Mouse (Mus musculus) ovary, adult 2 months (tissue): ENCODE data around the gene Mras. TPM values are rescaled to one million over a fixed set of nuclear protein-coding genes. Genes with fewer than 3 reads are reported as not detected.

Experiments
- polyA plus RNA-seq: library from polyadenylated mRNA; depleted of rRNA; stranded (reverse); fragments of >200 nt; gene quantifications from 2 replicates; pipeline ENCODE4 v1.2.3, GENCODE M21; 2012; rRNA removed

Gene Mras
- polyA plus RNA-seq, result 58.6 and 76.4 TPM in 2 replicates

DNA sequence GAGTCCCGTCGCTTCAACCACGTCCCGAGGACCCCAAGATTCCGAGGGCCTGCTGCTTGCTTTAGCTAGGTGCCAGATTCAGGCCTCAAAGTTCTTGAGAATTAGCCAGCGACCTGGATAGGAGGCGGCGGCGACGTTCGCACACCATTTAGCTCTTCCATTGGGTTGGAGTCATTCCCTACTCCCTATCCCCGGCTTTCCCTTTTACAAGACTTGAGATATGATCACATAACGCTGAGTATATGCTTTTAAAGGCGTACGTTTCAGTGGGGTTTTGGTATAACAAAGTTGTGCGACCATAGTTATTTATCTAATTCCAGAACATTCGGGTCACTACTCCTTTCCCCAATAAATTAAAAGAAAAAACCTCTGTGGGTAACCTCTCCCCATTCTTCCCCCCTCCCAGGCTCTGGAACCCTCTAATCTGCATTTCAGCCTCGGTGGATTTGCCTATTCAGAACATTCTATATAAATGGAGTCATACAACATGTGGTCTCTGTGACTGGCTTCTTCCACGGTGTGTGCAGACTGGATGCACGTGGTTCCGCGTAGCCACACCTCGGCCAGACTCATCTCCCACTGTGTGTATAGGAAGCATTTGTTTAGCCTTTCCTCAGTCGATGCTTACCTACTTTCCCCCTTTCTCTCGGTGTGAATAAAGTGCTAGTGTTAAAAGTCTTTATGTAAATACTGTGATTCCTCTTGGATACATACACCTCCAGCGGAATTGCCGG is at the start of gene Mras:
Gene Mras, minus strand, starts transcription at position 351 of the 734 bp plus-strand sequence.

GRCm38 (mm10) chr9:99451161-99451560 is 14.0 kb upstream of the Mras start, which contains the start of gene Nme9:
TSS of gene Nme9 (plus strand) at chr9:99451475.

GRCm38 (mm10) chr9:99357921-99358692 is 79.1 kb downstream of the Mras start, which contains the start of gene Esyt3:
TSS of gene Esyt3 (minus strand) at chr9:99358557.

Other genes with a start within 250 kb of the Mras start
- gene Faiml, start 200.1 kb downstream of the Mras start, polyA plus RNA-seq, result not detected in 2 replicates
- gene Cep70, start 194.0 kb downstream of the Mras start, polyA plus RNA-seq, result 2.0 and 2.8 TPM in 2 replicates
- gene Esyt3, start 78.8 kb downstream of the Mras start, polyA plus RNA-seq, result 7.5 and 8.5 TPM in 2 replicates
- gene Nme9, start 14.1 kb upstream of the Mras start, polyA plus RNA-seq, result 9.5 and 12.6 TPM in 2 replicates
- 9.6 and 12.5 TPM in 2 replicates for gene Armc8, start 131.5 kb upstream of the Mras start, polyA plus RNA-seq
- 17.0 and 17.1 TPM in 2 replicates for gene Dbr1, start 138.4 kb upstream of the Mras start, polyA plus RNA-seq
- not detected in 2 replicates for gene A4gnt, start 175.1 kb upstream of the Mras start, polyA plus RNA-seq
- 5.5 and 6.2 TPM in 2 replicates for gene Dzip1l, start 192.1 kb upstream of the Mras start, polyA plus RNA-seq